Mouse (Mus musculus) testis, adult 2 months (tissue): ENCODE data around the gene Rab28. TPM values are rescaled to one million over a fixed set of nuclear protein-coding genes. Genes with fewer than 3 reads are reported as not detected.
A peak's percentile ranks its signal among the peaks of the same experiment; 100 is the strongest.

Experiments used
- H3K27ac ChIP-seq: fragments of 200-500 bp; 2 replicates; pipeline ENCODE4 v1.5.1; 2012; ENCODE audit warnings: low read depth, low read length; ENCODE audit not compliant: control insufficient read depth, insufficient read depth
- H3K27me3 ChIP-seq: fragments of 200-500 bp; 2 replicates; pipeline ENCODE4 v1.6.1; 2012; ENCODE audit warnings: mild to moderate bottlenecking, low read length, moderate library complexity; ENCODE audit not compliant: control insufficient read depth, insufficient read depth
- H3K36me3 ChIP-seq: fragments of 200-500 bp; 2 replicates; pipeline ENCODE4 v1.6.1; 2012; ENCODE audit warnings: mild to moderate bottlenecking, low read length; ENCODE audit not compliant: control insufficient read depth, insufficient read depth
- H3K4me1 ChIP-seq: fragments of 200-500 bp; 2 replicates; pipeline ENCODE4 v1.6.1; 2012; ENCODE audit warnings: low read length; ENCODE audit not compliant: control insufficient read depth, insufficient read depth
- H3K4me3 ChIP-seq: fragments of 200-500 bp; 2 replicates; pipeline ENCODE4 v1.5.1; 2012; ENCODE audit warnings: low read depth, mild to moderate bottlenecking, low read length, moderate library complexity, mixed read lengths; ENCODE audit not compliant: control insufficient read depth
- CTCF ChIP-seq: fragments of 200-500 bp; IDR thresholded peaks from 2 replicates; pipeline ENCODE4 v1.5.1; 2012; ENCODE audit warnings: low read depth, mild to moderate bottlenecking, inconsistent platforms, low read length, moderate library complexity; ENCODE audit not compliant: control insufficient read depth, insufficient read depth, insufficient replicate concordance
- POLR2A ChIP-seq: fragments of 200-500 bp; IDR thresholded peaks from 2 replicates; pipeline ENCODE4 v1.6.1; 2012; ENCODE audit warnings: low read depth, mild to moderate bottlenecking, inconsistent platforms, low read length, moderate library complexity; ENCODE audit not compliant: control insufficient read depth
- polyA plus RNA-seq: library from polyadenylated mRNA; depleted of rRNA; stranded (reverse); fragments of >200 nt; gene quantifications from 2 replicates; pipeline ENCODE4 v1.2.3, GENCODE M21; 2012; rRNA removed

Gene Rab28
- polyA plus RNA-seq = 45.9 and 49.8 TPM in 2 replicates

DNA sequence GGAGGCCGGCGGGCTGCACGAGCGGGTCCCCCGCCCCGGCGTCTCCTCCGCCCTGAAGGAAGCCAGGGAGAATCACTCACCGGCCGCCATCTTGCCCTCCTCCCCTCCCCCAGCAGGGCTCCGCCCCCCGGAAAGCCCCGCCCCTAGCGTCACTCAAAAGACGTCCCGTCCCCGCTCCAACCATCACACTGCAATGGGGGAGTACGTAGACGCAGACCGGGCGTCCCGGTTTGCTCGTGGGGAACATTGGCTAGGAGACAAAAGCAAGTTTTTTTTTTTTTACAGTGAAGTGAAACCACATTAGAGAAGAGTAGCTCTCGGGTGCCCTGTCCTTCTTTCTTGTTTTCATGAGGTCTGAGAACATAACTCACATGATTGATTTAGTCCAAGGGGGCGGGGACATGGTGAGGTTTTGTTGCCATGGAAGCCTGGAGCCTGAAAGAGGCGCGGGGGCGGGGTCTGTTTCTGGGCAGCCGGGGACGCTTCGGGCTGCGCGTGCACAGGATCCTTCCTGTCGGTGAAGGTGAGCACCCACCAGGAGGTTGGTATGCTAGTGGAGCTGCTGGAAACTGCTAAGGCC is at the start of gene Rab28:
Rab28 (minus strand) TSS at position 107 of the 580 bp plus-strand sequence.
- peak within 1 kb of the TSS; percentile 93 for H3K4me3 ChIP-seq
- peak within 1 kb of the TSS; percentile 94 for H3K27ac ChIP-seq
- H3K36me3 ChIP-seq = no peaks in the 10 kb centered on the region
- TF ChIP-seq POLR2A (peak; percentile 60; the same call in 1 of the 2 replicates), CTCF (no peak)
- no peaks in the 10 kb centered on the region for H3K27me3 ChIP-seq
- no peaks in the 10 kb centered on the region; the same call in 1 of the 2 replicates for H3K4me1 ChIP-seq

DNA sequence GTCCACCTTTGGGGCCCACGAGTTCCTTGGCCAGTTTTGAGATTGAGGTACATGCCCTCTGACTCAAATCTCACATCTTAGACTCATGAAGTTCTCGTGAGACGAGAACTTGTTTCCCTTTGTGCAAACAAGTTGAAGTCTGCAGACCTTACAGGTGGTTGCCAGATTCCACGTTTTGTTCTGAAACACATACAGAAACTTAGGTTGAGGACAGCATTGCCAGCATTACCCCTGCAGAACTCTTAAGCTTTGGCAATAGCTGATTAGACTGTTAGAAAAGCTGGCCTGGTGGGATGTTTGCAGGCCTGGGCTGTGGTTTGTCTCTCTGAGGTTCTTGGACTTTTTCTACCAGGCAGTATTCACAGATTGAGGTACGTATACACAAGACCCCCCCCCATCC is 49.4 kb upstream of the Rab28 start:
- Histone ChIP-seq H3K36me3 (no peaks in the 10 kb centered on the region), H3K27ac (no peak overlapping the region), H3K4me1 (peaks cover 14% of the 10 kb centered on the region), H3K4me3 (no peak overlapping the region), H3K27me3 (no peaks in the 10 kb centered on the region)
- no peak for TF ChIP-seq CTCF
- no peak for TF ChIP-seq POLR2A

DNA sequence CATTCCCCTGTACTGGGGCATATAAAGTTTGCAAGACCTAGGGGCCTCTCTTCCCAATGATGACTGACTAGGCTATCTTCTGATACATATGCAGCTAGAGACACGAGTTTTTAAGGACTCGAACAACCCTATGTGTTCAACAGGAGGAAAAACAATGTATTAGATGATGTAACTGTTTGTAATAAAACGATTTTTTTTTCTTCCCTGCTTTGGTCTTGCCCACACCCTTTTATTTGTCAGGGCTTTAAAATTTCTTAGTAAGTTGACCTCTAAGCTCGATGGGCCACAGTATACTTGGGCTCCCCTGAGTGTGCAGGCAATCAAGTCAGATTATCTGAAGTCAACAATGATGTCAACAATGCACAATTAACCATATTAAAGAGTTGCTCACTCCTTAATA is 48.4 kb upstream of the Rab28 start:
- no peak for TF ChIP-seq POLR2A
- TF ChIP-seq CTCF = no peak
- no peaks in the 10 kb centered on the region for H3K36me3 ChIP-seq
- H3K27me3 ChIP-seq = no peaks in the 10 kb centered on the region
- H3K27ac ChIP-seq = no peak overlapping the region
- H3K4me3 ChIP-seq = no peak overlapping the region
- H3K4me1 ChIP-seq = peaks cover 11% of the 10 kb centered on the region

DNA sequence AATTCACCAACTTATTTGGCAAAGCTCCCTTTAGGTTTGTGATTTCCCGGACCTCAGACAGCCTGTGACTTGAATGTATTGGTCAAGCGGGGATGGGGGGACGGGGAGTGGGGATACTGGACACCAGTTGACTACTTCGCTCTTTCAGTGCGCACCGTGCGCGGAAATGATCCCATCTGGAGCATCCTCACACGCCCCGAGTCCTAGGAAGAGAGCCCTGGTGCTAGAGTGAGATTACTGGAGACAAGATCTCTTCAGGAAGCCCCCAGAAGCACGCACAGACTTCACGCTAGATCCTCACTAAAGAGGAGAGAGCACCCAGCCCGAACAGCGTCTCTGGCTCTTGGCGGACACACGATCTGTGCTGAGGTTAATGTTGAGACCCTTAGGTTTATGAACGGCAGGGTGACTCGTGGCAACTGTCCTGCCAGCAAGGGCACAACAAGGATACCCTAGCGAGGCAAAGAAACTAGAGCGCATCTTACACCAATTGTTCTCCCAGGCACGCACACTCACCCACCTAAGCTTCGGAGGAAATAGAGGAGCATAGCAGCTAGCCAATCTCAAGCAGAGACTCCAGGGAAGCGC is 47.5 kb upstream of the Rab28 start:
- TF ChIP-seq POLR2A (no peak), CTCF (no peak)
- Histone ChIP-seq H3K4me1 (peaks cover 10% of the 10 kb centered on the region), H3K27ac (no peak overlapping the region), H3K4me3 (peak overlapping the region; percentile 8; the same call in 1 of the 2 replicates), H3K27me3 (no peaks in the 10 kb centered on the region), H3K36me3 (no peaks in the 10 kb centered on the region)

DNA sequence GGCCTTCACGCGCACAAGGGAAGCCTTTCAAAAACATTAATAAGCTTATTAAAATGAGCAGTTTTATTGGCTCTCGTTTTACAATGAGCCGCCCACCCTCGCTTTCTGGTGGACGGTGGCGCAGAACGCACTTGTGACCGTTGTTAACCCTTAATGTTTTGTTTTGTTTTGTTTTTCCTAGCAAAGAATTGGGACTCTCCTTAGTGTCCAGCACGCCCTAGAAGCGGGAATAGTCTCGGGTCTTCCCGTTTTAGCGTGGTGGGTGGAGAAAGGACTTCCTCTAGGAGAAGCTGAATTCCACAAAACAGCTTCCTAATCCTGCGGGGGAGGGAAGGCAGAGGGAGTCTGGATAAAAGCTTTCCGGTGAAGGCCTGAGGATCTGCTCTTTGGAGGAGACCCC is 46.9 kb upstream of the Rab28 start:
- no peaks in the 10 kb centered on the region for H3K27me3 ChIP-seq
- TF ChIP-seq POLR2A (no peak), CTCF (no peak)
- H3K36me3 ChIP-seq = no peaks in the 10 kb centered on the region
- no peak overlapping the region for H3K4me3 ChIP-seq
- peaks cover 10% of the 10 kb centered on the region for H3K4me1 ChIP-seq
- H3K27ac ChIP-seq = no peak overlapping the region

DNA sequence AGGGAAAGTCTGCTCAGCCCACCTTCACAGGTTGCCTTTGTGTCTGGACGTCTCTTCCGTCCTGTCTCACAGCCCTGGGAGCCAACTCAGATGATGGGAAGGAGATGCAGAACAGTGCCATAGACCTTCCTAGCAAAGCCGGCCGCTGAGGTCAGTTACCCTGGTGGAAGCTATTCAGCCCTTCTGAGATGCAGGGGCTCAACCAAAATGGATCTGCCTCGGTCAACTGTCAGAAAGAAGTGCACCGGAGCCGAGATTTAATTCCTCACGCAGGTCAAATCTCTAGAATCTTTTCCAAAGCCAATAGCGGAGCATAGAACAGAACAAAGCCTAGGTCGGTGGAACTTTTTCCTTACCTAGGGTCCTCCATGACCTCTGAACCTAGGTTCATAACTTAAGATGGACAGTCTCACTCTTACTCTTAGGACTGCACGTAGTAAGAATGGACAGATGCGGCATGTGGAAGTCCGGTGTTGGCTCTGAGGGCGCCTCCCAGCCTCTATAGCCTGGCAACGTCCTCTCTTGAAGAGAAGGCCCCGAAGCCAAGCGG is 46.3 kb upstream of the Rab28 start:
- Histone ChIP-seq H3K4me3 (no peak overlapping the region), H3K27me3 (no peaks in the 10 kb centered on the region)

DNA sequence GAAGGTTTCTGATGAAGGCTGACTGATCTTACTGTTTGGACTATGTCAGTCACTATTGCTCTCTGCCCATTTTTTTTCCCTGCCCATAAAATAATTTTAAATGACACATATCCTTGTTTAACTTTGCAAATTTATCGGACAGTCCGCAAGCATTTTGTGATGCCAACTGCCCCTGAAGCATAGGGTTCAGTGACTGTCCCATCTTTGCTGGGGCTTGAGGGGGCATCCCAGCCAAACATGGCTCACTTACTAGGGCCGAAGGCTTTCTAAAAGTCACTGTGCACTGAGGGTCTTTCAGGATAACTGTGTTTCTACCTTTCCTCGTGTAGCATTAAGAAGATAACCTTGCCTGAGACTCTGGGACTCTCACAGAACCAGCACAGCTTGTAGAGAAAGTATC is 44.8 kb upstream of the Rab28 start:
- no peak overlapping the region for H3K4me3 ChIP-seq
- no peaks in the 10 kb centered on the region for H3K36me3 ChIP-seq
- TF ChIP-seq CTCF (no peak), POLR2A (no peak)
- no peak overlapping the region for H3K27ac ChIP-seq
- no peaks in the 10 kb centered on the region for H3K27me3 ChIP-seq
- H3K4me1 ChIP-seq = peaks cover 10% of the 10 kb centered on the region

More for the DNA sequence above, 46.3 kb upstream of the Rab28 start:
- TF ChIP-seq CTCF = no peak
- no peak for TF ChIP-seq POLR2A
- Histone ChIP-seq H3K27ac (no peak overlapping the region), H3K36me3 (no peaks in the 10 kb centered on the region), H3K4me1 (peaks cover 10% of the 10 kb centered on the region)
